Mouse (Mus musculus) granulocyte monocyte progenitor cell, adult 5-6 weeks (primary cell): ENCODE data around the gene Syt13. TPM values are rescaled to one million over a fixed set of nuclear protein-coding genes. Genes with fewer than 3 reads are reported as not detected.
A peak's percentile ranks its signal among the peaks of the same experiment; 100 is the strongest.

Experiments
- ATAC-seq: replicated peaks from 2 replicates; pipeline ENCODE4 v1.8.0; 2016; ENCODE audit warnings: mild to moderate bottlenecking, moderate TSS enrichment, inconsistent platforms; ENCODE audit not compliant: poor library complexity, severe bottlenecking
- total RNA-seq, 2 experiments: library from RNA; stranded (forward) in 1 of 2; stranded (reverse) in 1 of 2; fragments of 200-712, 200-1000 nt in 1 of 2; fragments of >200 nt in 1 of 2; fragmentation: Nextera tagmentation in 1 of 2; gene quantifications; 2 replicates each; pipeline ENCODE4 v1.2.3; 2014 to 2017

Syt13 gene
- total RNA-seq, 2 experiments from 2014 or later: not detected

GRCm38 (mm10) chr2:92954404-92955114, 39.7 kb downstream of the Syt13 start:
- peak; percentile 70; the same call in 1 of the 2 replicates for ATAC-seq

GRCm38 (mm10) chr2:92956943-92957342, 42.0 kb downstream of the Syt13 start:
- no peak for ATAC-seq

GRCm38 (mm10) chr2:92958640-92959039, 43.7 kb downstream of the Syt13 start:
- no peak for ATAC-seq

- no peak for ATAC-seq
These were observed 49.4 kb downstream of the Syt13 start for GRCm38 (mm10) chr2:92964345-92964744.

- ATAC-seq: no peak
These were observed 51.4 kb downstream of the Syt13 start for GRCm38 (mm10) chr2:92966257-92966656.

- ATAC-seq: no peak
These were observed 52.3 kb downstream of the Syt13 start for GRCm38 (mm10) chr2:92967032-92967838.

GRCm38 (mm10) chr2:92967839-92968166, 52.9 kb downstream of the Syt13 start:
- ATAC-seq: no peak

GRCm38 (mm10) chr2:92971069-92971468, 56.2 kb downstream of the Syt13 start:
- ATAC-seq: no peak

GRCm38 (mm10) chr2:92971536-92971935, 56.6 kb downstream of the Syt13 start:
- no peak for ATAC-seq

- ATAC-seq: no peak
These were observed 57.2 kb downstream of the Syt13 start for GRCm38 (mm10) chr2:92972071-92972470.

- ATAC-seq: no peak
These were observed 58.7 kb downstream of the Syt13 start for GRCm38 (mm10) chr2:92973646-92974045.

- no peak for ATAC-seq
These were observed 60.3 kb downstream of the Syt13 start for GRCm38 (mm10) chr2:92975031-92975790.

GRCm38 (mm10) chr2:92980165-92980564, 65.3 kb downstream of the Syt13 start:
- no peak for ATAC-seq

- ATAC-seq: peak; percentile 77
These were observed 67.8 kb downstream of the Syt13 start for GRCm38 (mm10) chr2:92982591-92983272.

- ATAC-seq: 0 out of 2 replicates have a peak, but pooled peaks have one; percentile 6
These were observed 68.3 kb downstream of the Syt13 start for GRCm38 (mm10) chr2:92983273-92983620.

- ATAC-seq: no peak
These were observed 69.6 kb downstream of the Syt13 start for GRCm38 (mm10) chr2:92984321-92985108.

GRCm38 (mm10) chr2:92985171-92985570, 70.3 kb downstream of the Syt13 start:
- no peak for ATAC-seq

GRCm38 (mm10) chr2:92985600-92985999, 70.7 kb downstream of the Syt13 start:
- no peak for ATAC-seq

- no peak for ATAC-seq
These were observed 72.3 kb downstream of the Syt13 start for GRCm38 (mm10) chr2:92987108-92987618.
